Mouse (Mus musculus) adrenal gland, adult 2 months (tissue): ENCODE results near the gene Fkbp2. TPM values are rescaled to one million over a fixed set of nuclear protein-coding genes. Genes with fewer than 3 reads are reported as not detected.

Experiments used
- DNase-seq: peaks from one replicate; pipeline ENCODE4 v3.0.0; 2021
- polyA plus RNA-seq: library from polyadenylated mRNA; depleted of rRNA; stranded (reverse); fragments of >200 nt; gene quantifications from 2 replicates; pipeline ENCODE4 v1.2.3, GENCODE M21; 2012
- total RNA-seq, 2 experiments: library from RNA; stranded (reverse); gene quantifications; 2 replicates each; pipeline ENCODE4 v1.2.3; 2021

Gene Fkbp2
- total and polyA plus RNA-seq, 3 experiments, result 31.3 to 119 (median 110) TPM

- DNase-seq, result no peak
Observed at GRCm38 (mm10) chr19:6971644-6972043, 8.7 kb downstream of the Fkbp2 start.

GRCm38 (mm10) chr19:6970460-6971085 is 9.7 kb downstream of the Fkbp2 start:
- DNase-seq, result peak; percentile 62

GRCm38 (mm10) chr19:6969665-6970381 is 10.5 kb downstream of the Fkbp2 start:
- DNase-seq, result peak; percentile 89

- DNase-seq, result no peak
Observed at GRCm38 (mm10) chr19:6969291-6969664, 11.0 kb downstream of the Fkbp2 start.

- DNase-seq, result peak; percentile 56
Observed at GRCm38 (mm10) chr19:6968491-6969271, 11.6 kb downstream of the Fkbp2 start.

GRCm38 (mm10) chr19:6956461-6956860 is 23.8 kb downstream of the Fkbp2 start:
- peak; percentile 36 for DNase-seq

GRCm38 (mm10) chr19:6955424-6955823 is 24.9 kb downstream of the Fkbp2 start:
- DNase-seq, result peak; percentile 9

- peak; percentile 61 for DNase-seq
Observed at GRCm38 (mm10) chr19:6954046-6954445, 26.3 kb downstream of the Fkbp2 start.

- peak; percentile 90 for DNase-seq
Observed at GRCm38 (mm10) chr19:6952712-6953037, 27.6 kb downstream of the Fkbp2 start.

GRCm38 (mm10) chr19:6951994-6952711 is 28.1 kb downstream of the Fkbp2 start:
- peak; percentile 94 for DNase-seq

GRCm38 (mm10) chr19:6951381-6951968 is 28.8 kb downstream of the Fkbp2 start:
- peak; percentile 98 for DNase-seq

GRCm38 (mm10) chr19:6950613-6951153 is 29.6 kb downstream of the Fkbp2 start:
- peak; percentile 82 for DNase-seq

- no peak for DNase-seq
Observed at GRCm38 (mm10) chr19:6949951-6950350, 30.4 kb downstream of the Fkbp2 start.

- no peak for DNase-seq
Observed at GRCm38 (mm10) chr19:6949532-6949931, 30.8 kb downstream of the Fkbp2 start.

GRCm38 (mm10) chr19:6948186-6948585 is 32.1 kb downstream of the Fkbp2 start:
- DNase-seq, result peak; percentile 14

GRCm38 (mm10) chr19:6947742-6948141 is 32.6 kb downstream of the Fkbp2 start:
- no peak for DNase-seq

GRCm38 (mm10) chr19:6943709-6944108 is 36.6 kb downstream of the Fkbp2 start:
- no peak for DNase-seq

GRCm38 (mm10) chr19:6942764-6943163 is 37.5 kb downstream of the Fkbp2 start:
- no peak for DNase-seq

GRCm38 (mm10) chr19:6942249-6942691 is 38.0 kb downstream of the Fkbp2 start, which contains the start of gene Gpr137:
Gene Gpr137 (minus strand): TSS chr19:6942480.
- peak; percentile 98 for DNase-seq

GRCm38 (mm10) chr19:6941372-6942248 is 38.7 kb downstream of the Fkbp2 start, which contains the start of gene Bad:
Gene Bad (plus strand): TSS chr19:6941861.
- DNase-seq, result peak; percentile 96
